Mouse (Mus musculus) layer of hippocampus, postnatal 10 days (tissue): ENCODE data around the gene Ccdc103. TPM values are rescaled to one million over a fixed set of nuclear protein-coding genes. Genes with fewer than 3 reads are reported as not detected.

ENCODE experiments used
- DNase-seq, 2 experiments: peaks; one replicate each; pipeline ENCODE4 v3.0.0; 2021; ENCODE audit warnings: low spot score in 2 of 2
- total RNA-seq, 2 experiments: library from RNA; stranded (reverse); gene quantifications; 2 replicates each; pipeline ENCODE4 v1.2.3; 2021

Ccdc103 gene
- total RNA-seq, 2 experiments from 2014 or later = 1.1 to 1.4 TPM

DNA sequence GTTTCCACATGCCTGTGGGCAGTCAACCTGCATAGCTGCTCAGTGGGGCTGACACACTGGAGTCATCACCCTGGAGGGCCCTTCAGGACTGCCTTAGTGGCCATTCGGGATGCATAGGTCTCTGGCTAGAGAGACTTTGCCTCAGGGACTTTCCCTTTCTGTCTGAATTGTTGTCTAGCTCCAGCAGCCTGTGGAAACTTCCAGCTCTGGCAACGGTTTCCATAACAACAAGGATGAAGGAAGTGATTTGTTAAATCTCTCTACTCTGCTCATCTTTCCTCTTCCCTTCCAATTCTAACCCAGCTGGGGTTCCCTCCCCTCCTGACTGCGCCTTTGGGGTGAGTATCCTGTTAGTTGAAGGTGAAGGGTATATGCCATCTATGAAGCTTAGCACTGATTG lies 7.1 kb downstream of the Ccdc103 start:
- peak in 1 of 2 experiments; percentile 39 for DNase-seq

GRCm38 (mm10) chr11:102890096-102890495 lies 9.1 kb downstream of the Ccdc103 start:
- DNase-seq = no peak

GRCm38 (mm10) chr11:102893015-102893651 lies 12.1 kb downstream of the Ccdc103 start:
- DNase-seq = peak in 1 of 2 experiments; percentile 62

- no peak for DNase-seq
These were observed 13.7 kb downstream of the Ccdc103 start for GRCm38 (mm10) chr11:102894716-102895115.

DNA sequence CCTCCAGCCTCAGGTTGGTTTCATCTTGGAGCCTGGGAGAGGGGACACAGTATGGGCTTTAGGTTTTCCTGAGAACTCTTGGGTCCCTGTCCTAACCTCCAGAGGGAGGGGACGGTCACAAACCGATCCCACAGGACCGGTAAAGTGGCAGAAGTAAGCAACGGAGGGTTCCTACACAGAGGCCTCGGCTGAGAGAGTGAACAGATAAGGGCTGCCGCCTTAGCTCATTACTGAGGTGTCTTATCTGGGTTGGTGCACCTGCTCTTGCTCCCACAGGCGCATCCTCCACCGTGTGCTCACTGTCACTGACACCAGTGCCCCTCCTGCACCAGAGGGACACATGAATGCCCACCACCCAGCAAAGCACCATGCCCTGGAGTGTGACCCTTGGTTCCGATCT lies 14.8 kb downstream of the Ccdc103 start:
- no peak for DNase-seq

DNA sequence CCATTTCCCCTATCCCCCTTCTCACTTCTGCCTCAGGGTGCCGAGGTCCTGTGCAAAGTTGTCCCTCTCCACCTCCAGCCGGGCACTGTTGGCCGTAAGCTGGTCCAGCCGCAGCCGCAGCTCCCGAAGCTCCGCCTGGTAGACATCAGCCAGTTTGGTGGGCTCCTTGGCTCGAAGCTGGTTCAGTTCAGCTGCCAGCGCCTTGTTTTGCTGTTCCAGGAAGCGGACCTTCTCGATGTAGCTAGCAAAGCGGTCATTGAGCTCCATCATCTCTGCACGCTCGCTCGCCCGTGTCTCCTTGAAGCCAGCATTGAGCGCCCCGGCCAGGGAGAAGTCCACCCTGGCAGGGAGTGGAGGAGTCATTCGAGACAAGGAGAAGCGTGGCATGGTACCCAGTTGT lies 15.6 kb downstream of the Ccdc103 start:
- peak in 1 of 2 experiments; percentile 45 for DNase-seq

GRCm38 (mm10) chr11:102898408-102898807 lies 17.4 kb downstream of the Ccdc103 start:
- DNase-seq = peak; percentile 72 to 78

DNA sequence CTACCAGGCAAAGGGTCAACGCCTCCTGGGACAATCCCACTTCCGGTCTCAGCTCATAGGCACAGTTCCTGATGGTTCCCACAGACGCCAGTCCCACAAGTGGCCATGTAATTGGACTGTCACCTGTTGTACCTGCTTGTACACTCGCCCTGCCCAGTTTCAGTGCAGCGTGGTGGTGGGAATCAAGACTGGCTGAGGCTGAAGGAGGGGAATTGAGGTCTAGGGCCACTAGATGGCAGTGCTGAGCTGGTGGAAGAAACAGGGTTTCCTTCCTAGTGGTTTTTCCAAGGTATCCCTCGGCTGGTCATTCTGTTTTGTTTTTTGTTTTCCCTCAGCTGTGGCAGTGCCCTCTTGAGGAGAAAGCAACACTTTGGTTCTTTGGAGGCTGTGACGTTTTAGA lies 19.8 kb downstream of the Ccdc103 start, which contains the start of gene Gfap:
TSS of gene Gfap (minus strand) at position 150 of the 400 bp plus-strand sequence.
- DNase-seq = peak; percentile 91 to 93

GRCm38 (mm10) chr11:102901199-102901598 lies 20.2 kb downstream of the Ccdc103 start:
- no peak for DNase-seq

DNA sequence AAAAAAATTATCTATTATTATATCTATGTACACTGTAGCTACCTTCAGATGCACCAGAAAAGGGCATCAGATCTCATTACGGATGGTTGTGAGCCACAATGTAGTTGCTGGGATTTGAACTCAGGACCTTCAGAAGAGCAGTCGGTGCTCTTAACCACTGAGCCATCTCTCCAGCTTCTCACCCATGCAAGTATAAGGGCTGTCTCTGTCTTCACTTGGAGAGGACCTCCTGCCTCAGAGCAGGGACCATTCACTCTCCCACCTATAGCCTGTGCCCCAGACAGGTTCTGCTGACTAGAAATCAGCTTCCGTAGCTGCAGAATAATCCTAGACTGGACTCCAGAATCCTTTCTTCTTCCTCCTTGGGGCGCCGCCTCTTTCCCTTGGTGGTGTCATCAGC lies 21.1 kb downstream of the Ccdc103 start:
- no peak for DNase-seq

DNA sequence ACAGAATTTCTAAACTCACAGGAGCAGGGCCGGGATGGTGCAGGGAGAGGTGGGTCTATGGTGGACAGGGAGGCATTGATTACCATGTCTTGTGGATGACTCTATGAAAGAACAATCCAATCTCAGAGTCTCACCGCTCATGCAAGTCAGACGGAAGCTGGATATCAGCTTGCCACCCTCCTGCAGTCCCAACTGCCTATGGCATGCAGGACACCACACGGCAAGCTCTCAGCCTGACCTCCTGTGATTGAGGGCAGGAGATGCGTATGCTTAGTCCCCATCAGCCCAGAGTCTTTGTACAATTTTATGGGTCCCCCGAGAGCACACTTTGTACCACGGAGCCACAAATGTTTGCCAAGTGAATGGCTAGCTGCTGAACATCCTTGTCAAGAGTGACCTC lies 22.6 kb downstream of the Ccdc103 start:
- DNase-seq = no peak

DNA sequence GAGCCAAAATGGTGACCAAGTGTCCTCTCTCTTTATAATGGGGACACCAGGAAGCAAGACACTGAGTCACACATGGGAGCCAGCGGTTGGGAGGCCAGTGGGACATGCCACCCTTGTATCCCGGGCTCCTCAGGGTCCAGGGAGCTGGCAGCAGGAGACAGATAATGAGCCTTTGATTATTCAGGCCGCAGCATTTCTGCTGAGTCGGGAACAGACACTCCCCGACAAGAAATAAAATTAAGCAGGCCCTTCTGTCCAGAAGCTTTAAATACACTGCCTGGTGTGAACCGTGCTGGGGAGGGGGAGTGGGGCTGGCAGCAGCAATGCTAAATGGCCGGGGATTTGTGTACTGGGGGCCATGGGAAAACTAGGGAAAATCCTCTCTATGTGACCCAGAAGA lies 30.4 kb downstream of the Ccdc103 start:
- no peak for DNase-seq

GRCm38 (mm10) chr11:102915380-102915779 lies 34.4 kb downstream of the Ccdc103 start:
- no peak for DNase-seq

DNA sequence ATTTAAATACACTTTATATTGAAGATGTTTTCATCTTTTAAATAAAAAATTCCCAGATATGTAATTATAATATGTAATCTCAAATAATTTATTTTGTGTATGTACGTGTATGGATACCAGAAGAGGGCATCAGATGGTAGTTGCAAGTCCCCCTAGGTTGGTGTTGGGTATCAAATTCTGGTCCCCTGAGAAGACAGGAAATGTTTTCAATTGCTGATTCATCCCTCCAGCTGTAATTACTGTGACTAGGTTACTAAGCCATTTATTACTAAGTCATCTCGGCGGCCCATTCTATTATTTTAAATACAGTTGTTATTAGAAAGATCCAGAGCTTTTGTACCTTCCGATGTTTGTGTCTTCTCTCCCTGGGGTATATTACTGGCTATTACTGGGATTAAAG lies 37.1 kb downstream of the Ccdc103 start:
- DNase-seq = no peak

GRCm38 (mm10) chr11:102921491-102921890 lies 40.5 kb downstream of the Ccdc103 start:
- no peak for DNase-seq

GRCm38 (mm10) chr11:102924557-102925350 lies 43.8 kb downstream of the Ccdc103 start, which contains the start of gene Kif18b:
Gene Kif18b (minus strand): TSS chr11:102925124.
- peak; percentile 90 to 94 for DNase-seq

DNA sequence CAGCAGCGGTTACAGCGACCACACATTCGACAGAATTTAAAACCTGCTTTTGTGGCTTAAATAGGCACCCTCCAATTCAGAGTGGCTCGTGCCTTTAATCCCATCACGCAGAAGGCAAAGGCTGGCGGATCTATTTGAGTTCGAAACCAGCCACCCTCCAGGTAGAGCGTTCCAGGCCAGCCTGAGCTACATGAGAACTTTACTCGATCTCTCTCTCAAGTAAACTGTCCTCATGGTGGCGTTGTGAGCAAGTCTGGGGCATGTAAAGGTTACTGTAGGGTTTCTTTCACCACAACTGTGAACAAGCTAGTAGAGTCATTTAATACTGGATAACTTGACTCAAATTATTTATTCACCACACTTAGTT lies 44.3 kb downstream of the Ccdc103 start:
- no peak for DNase-seq

- no peak for DNase-seq
These were observed 49.7 kb downstream of the Ccdc103 start for GRCm38 (mm10) chr11:102930672-102931071.
